Mouse (Mus musculus): ENCODE data around the gene Dixdc1. TPM values are rescaled to one million over a fixed set of nuclear protein-coding genes. Genes with fewer than 3 reads are reported as not detected.
A peak's percentile ranks its signal among the peaks of the same experiment; 100 is the strongest.

Dixdc1 gene
- polyA plus RNA-seq (2011; ENCODE audit: insufficient read depth, insufficient read length, low replicate concordance, missing spikeins): 0.29 TPM in 1 of 2 replicates, not detected in the other

DNA sequence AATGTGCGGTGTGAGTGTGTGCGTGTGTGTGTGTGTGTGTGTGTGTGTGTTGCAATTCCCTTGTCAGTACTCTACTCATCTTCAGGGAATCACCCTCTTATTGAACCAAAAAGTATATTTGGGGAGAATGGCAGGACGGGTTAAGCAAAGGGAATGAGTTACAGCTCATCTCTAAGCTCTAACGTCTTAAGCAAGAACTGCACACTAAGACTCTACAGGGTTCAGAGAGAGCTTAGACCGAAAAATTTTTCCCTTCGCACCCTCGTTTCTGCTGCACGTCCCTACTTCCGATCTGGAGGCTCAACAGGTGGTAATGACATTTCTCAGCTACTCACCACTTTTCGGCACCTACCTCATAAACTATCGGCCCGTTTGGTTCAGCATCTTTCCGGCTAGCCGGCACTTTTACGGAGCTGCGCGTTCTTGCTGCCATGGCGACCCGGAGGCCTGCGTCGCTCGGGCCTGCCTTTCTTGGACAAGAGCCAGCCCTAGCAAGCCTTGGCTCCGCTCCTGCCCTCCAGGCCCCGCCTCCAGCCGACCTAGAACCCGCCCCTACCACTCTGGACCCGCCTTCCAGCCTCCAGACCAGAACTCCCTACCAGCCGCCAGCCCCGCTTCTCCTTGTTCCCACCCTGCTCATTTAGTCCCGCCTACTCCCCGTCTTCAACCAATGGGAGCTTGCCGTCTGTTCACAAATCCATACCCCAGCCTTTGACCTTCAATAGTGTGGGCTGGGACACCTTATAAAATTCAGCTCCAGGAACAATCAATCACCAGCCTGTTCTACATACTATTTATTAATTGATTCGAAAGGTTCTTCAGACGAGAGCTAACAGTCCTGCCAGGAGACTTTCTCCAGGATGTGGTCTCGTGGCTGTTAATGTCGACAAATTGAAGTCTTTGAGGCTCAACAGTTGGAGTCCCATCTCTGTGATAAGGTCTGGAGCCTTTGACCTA lies at the start of gene Dixdc1:
TSS of gene Dixdc1 (minus strand) at position 604 of the 957 bp plus-strand sequence.
- 6% methylated on average over 36 of the region's 36 CpGs for WGBS
- TF ChIP-seq CTCF (IDR thresholded peaks at IDR 0.05; ENCODE audit: control insufficient read depth, insufficient read depth, low read length): no peak
- TF ChIP-seq POLR2A (IDR thresholded peaks at IDR 0.05; ENCODE audit: borderline replicate concordance, control insufficient read depth, low read depth, low read length): no peak
- peaks cover 2% of the 10 kb centered on the region; the same call in 1 of the 2 replicates for H3K4me1 ChIP-seq (ENCODE audit: control insufficient read depth, insufficient read depth, low read length)
- no peak within 1 kb of the TSS for H3K27ac ChIP-seq (ENCODE audit: control insufficient read depth, insufficient read depth, low read depth, low read length, poor library complexity)
- H3K4me3 ChIP-seq (replicated peaks; ENCODE audit: control insufficient read depth, low read depth, low read length): peak within 1 kb of the TSS; percentile 54

DNA sequence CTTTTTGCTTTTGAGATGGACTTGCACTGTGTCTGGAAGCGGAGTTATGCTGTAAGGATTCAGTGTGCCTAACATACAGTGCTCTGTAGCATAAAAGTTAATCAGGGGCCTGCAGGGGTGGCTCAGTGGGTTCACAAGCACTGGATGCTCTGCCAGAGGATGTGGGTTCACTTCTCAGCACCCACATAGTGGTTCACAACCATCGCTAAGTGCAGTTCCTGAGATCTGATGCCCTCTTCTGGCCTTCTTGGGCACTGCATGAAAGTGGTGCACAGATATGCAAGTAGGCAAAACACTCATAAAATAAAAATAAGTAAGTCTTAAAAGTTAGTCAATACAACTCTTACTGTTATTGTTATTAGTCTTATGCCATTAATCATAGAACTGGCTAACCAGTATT lies 42.8 kb upstream of the Dixdc1 start:
- 65% methylated on average over 2 of the region's 2 CpGs for WGBS
- TF ChIP-seq POLR2A (IDR thresholded peaks at IDR 0.05; ENCODE audit: borderline replicate concordance, control insufficient read depth, low read depth, low read length) (no peak), CTCF (IDR thresholded peaks at IDR 0.05; ENCODE audit: control insufficient read depth, insufficient read depth, low read length) (peak; percentile 57)
- Histone ChIP-seq H3K4me3 (replicated peaks; ENCODE audit: control insufficient read depth, low read depth, low read length) (no peak overlapping the region), H3K4me1 (ENCODE audit: control insufficient read depth, insufficient read depth, low read length) (no peaks in the 10 kb centered on the region), H3K27ac (ENCODE audit: control insufficient read depth, insufficient read depth, low read depth, low read length, poor library complexity) (no peak overlapping the region)

DNA sequence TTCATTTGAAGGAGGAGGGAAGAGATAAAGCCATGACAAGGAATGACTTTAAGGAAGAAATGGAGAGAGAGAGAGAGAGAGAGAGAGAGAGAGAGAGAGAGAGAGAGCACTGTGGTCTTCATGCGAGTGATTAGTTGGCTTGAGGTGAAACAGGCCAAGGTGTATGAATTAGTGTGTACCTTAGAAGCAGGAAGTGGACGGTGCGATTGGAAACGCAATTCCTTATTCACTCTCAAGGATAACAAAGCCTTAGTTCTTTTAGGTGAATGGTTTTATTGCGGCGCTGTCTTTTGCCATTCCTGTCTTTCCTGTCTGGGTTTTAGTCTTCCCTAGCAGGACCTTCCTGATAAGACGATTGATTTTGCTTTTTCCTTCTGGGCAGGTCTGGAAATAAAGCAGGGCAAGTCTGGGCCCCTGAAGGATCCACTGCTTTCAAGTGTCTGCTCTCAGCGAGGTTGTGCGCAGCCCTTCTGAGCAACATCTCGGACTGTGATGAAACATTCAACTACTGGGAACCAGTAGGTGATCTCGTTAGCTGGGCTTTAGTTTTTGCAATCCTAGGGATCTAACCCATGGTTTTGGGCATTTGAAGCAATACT lies 36.9 kb upstream of the Dixdc1 start:
- Histone ChIP-seq H3K4me3 (replicated peaks; ENCODE audit: control insufficient read depth, low read depth, low read length) (peak overlapping the region; percentile 68), H3K4me1 (ENCODE audit: control insufficient read depth, insufficient read depth, low read length) (no peaks in the 10 kb centered on the region; the same call in 1 of the 2 replicates), H3K27ac (ENCODE audit: control insufficient read depth, insufficient read depth, low read depth, low read length, poor library complexity) (no peak overlapping the region)
- 49% methylated on average over 11 of the region's 11 CpGs for WGBS
- TF ChIP-seq CTCF (IDR thresholded peaks at IDR 0.05; ENCODE audit: control insufficient read depth, insufficient read depth, low read length) (no peak), POLR2A (IDR thresholded peaks at IDR 0.05; ENCODE audit: borderline replicate concordance, control insufficient read depth, low read depth, low read length) (no peak)

DNA sequence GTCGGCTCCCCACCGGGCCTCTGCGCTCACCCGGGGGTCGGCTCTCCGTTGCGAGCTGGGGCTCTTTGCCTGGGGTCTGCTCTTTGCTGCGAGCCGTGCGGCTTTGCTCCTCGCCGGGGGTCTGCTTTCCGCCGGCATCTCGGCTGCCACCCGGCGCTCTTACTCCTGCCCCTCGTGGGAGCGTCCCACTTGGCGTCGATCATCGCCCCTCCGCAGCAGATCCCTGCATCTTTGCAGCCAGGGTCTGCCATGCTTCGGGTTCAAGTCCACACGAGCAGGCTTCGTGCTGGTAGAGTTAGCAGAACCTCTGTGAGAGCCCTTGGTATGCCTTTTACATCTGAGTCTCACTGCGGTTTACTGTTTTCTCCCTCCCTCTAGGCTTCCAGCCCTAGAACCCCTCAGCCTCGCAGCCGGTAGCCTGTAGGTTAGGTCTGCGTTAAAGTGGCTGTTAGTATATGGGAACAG lies 36.4 kb upstream of the Dixdc1 start:
- WGBS: under 1% methylated on average over 30 of the region's 30 CpGs
- TF ChIP-seq POLR2A (IDR thresholded peaks at IDR 0.05; ENCODE audit: borderline replicate concordance, control insufficient read depth, low read depth, low read length) (no peak), CTCF (IDR thresholded peaks at IDR 0.05; ENCODE audit: control insufficient read depth, insufficient read depth, low read length) (no peak)
- Histone ChIP-seq H3K4me1 (ENCODE audit: control insufficient read depth, insufficient read depth, low read length) (no peaks in the 10 kb centered on the region; the same call in 1 of the 2 replicates), H3K27ac (ENCODE audit: control insufficient read depth, insufficient read depth, low read depth, low read length, poor library complexity) (no peak overlapping the region), H3K4me3 (replicated peaks; ENCODE audit: control insufficient read depth, low read depth, low read length) (peak overlapping the region; percentile 68)

DNA sequence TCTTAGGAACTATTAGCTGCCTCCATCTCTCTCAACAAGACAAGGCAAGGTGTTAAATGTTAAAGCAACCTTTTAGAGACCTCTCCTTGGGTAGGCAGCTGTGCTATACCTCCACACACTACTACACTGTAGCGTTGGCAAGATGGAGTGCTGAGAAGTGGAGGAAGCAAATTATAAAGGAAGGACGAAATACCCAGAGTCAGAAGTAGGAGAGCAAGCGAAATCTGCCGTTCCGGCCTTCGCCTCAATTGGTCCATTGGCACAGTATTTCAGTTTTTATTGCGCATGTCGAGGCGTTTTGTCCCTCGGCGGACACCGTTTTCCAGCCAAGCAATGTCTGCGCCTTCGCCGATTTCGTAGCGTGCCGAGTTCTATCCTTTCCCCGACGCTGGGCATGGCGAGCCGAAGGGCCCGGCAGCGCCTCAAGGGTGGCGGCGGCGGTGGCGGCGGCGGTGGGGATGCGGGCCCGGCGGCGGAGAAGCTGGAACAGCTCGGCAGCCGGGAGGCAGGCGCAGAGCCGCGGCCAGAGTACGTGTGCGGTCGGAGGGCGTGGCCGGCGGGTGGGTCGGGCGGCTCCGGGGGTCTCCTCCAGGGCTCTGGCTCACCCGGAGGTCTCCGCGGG lies 35.8 kb upstream of the Dixdc1 start, which contains the start of the genes Alg9 and 1110032A03Rik:
TSS of gene Alg9 (plus strand) at position 29 of the 622 bp plus-strand sequence.
TSS of gene 1110032A03Rik (minus strand) at position 530 of the 622 bp plus-strand sequence.
- TF ChIP-seq POLR2A (IDR thresholded peaks at IDR 0.05; ENCODE audit: borderline replicate concordance, control insufficient read depth, low read depth, low read length) (no peak), CTCF (IDR thresholded peaks at IDR 0.05; ENCODE audit: control insufficient read depth, insufficient read depth, low read length) (no peak)
- Histone ChIP-seq H3K4me3 (replicated peaks; ENCODE audit: control insufficient read depth, low read depth, low read length) (peak within 1 kb of the TSS; percentile 68), H3K27ac (ENCODE audit: control insufficient read depth, insufficient read depth, low read depth, low read length, poor library complexity) (peak within 1 kb of the TSS; percentile 59), H3K4me1 (ENCODE audit: control insufficient read depth, insufficient read depth, low read length) (no peaks in the 10 kb centered on the region; the same call in 1 of the 2 replicates)
- 1% methylated on average over 50 of the region's 51 CpGs for WGBS

DNA sequence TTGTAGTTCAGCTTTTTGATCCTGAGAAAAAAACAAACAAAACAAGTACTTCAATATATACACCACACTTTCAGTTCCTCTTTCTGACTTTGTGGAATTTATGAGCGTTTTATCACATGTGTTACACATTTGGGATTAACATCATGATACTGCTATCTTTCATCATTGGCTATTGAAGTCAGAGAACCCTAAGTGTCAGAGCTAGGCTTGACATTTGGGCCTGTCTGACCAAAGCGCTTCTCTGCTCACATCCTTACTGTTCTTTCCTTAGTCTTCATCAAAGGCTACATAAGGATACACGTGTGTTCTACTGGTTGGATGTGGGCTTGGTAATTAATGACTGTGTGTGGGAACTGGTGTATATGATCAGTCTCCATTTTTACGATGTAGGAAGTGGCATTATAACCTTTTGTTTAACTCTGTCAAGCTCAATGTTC lies 34.7 kb upstream of the Dixdc1 start:
- H3K27ac ChIP-seq (ENCODE audit: control insufficient read depth, insufficient read depth, low read depth, low read length, poor library complexity): no peak overlapping the region
- 10% methylated on average over 4 of the region's 4 CpGs for WGBS
- no peaks in the 10 kb centered on the region; the same call in 1 of the 2 replicates for H3K4me1 ChIP-seq (ENCODE audit: control insufficient read depth, insufficient read depth, low read length)
- no peak for TF ChIP-seq CTCF (IDR thresholded peaks at IDR 0.05; ENCODE audit: control insufficient read depth, insufficient read depth, low read length)
- no peak for TF ChIP-seq POLR2A (IDR thresholded peaks at IDR 0.05; ENCODE audit: borderline replicate concordance, control insufficient read depth, low read depth, low read length)
- H3K4me3 ChIP-seq (replicated peaks; ENCODE audit: control insufficient read depth, low read depth, low read length): no peak overlapping the region

DNA sequence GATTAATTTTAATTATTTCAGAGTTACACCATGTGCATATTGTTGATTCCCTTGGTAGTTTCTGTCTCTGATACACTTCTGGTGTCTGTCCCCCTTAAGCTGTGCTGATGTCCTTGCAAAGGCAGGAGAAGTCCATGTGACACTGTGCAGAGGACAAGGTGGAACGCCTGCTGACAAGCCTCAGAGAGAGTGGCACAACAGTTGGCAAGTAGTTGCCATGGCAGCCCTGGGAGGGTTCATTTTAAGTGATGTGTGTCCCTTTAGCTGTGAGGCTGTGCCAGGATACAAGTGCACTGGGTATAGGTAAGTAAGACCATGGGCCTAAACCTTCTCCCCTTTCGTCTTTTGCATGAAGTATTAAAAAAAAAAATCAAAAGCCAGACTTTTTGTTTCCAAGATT lies 30.7 kb upstream of the Dixdc1 start:
- no peak overlapping the region for H3K27ac ChIP-seq (ENCODE audit: control insufficient read depth, insufficient read depth, low read depth, low read length, poor library complexity)
- H3K4me1 ChIP-seq (ENCODE audit: control insufficient read depth, insufficient read depth, low read length): peaks cover 2% of the 10 kb centered on the region; the same call in 1 of the 2 replicates
- H3K4me3 ChIP-seq (replicated peaks; ENCODE audit: control insufficient read depth, low read depth, low read length): no peak overlapping the region
- TF ChIP-seq POLR2A (IDR thresholded peaks at IDR 0.05; ENCODE audit: borderline replicate concordance, control insufficient read depth, low read depth, low read length) (no peak), CTCF (IDR thresholded peaks at IDR 0.05; ENCODE audit: control insufficient read depth, insufficient read depth, low read length) (no peak)
- 78% methylated on average over 2 of the region's 2 CpGs for WGBS
